Mouse (Mus musculus): ENCODE results near the gene Syne1.

Syne1 gene

GRCm38 (mm10) chr10:5515330-5515729, 36.0 kb downstream of the Syne1 start:
- WGBS, result 12% methylated on average over 3 of the region's 3 CpGs

GRCm38 (mm10) chr10:5514134-5514533, 37.1 kb downstream of the Syne1 start:
- 91% methylated on average over 8 of the region's 8 CpGs for WGBS

GRCm38 (mm10) chr10:5511403-5511802, 39.9 kb downstream of the Syne1 start:
- WGBS, result 81% methylated on average over 3 of the region's 3 CpGs

GRCm38 (mm10) chr10:5507478-5507877, 43.8 kb downstream of the Syne1 start:
- WGBS, result 35% methylated on average over 2 of the region's 2 CpGs

GRCm38 (mm10) chr10:5504761-5505160, 46.5 kb downstream of the Syne1 start:
- 62% methylated on average over 3 of the region's 3 CpGs for WGBS

- 81% methylated on average over 3 of the region's 3 CpGs for WGBS
Observed at GRCm38 (mm10) chr10:5503909-5504308, 47.4 kb downstream of the Syne1 start.

- 55% methylated on average over 6 of the region's 6 CpGs for WGBS
Observed at GRCm38 (mm10) chr10:5499684-5500369, 51.5 kb downstream of the Syne1 start.

GRCm38 (mm10) chr10:5497859-5498258, 53.4 kb downstream of the Syne1 start:
- WGBS, result 65% methylated on average over 2 of the region's 2 CpGs

GRCm38 (mm10) chr10:5491050-5491449, 60.2 kb downstream of the Syne1 start:
- 48% methylated on average over 9 of the region's 9 CpGs for WGBS

- WGBS, result 42% methylated on average over 6 of the region's 6 CpGs
Observed at GRCm38 (mm10) chr10:5490029-5490428, 61.3 kb downstream of the Syne1 start.

- 42% methylated on average over 5 of the region's 5 CpGs for WGBS
Observed at GRCm38 (mm10) chr10:5488097-5488496, 63.2 kb downstream of the Syne1 start.

- WGBS, result 52% methylated on average over 9 of the region's 9 CpGs
Observed at GRCm38 (mm10) chr10:5480552-5481550, 70.4 kb downstream of the Syne1 start.

GRCm38 (mm10) chr10:5480097-5480496, 71.2 kb downstream of the Syne1 start:
- WGBS, result 28% methylated on average over 6 of the region's 6 CpGs

- 62% methylated on average over 2 of the region's 2 CpGs for WGBS
Observed at GRCm38 (mm10) chr10:5468638-5469037, 82.6 kb downstream of the Syne1 start.

- 45% methylated on average over 2 of the region's 2 CpGs for WGBS
Observed at GRCm38 (mm10) chr10:5449944-5450343, 101.3 kb downstream of the Syne1 start.

GRCm38 (mm10) chr10:5447950-5448716, 103.1 kb downstream of the Syne1 start:
- 72% methylated on average over 4 of the region's 4 CpGs for WGBS

GRCm38 (mm10) chr10:5445313-5445712, 106.0 kb downstream of the Syne1 start:
- WGBS, result 53% methylated on average over 3 of the region's 3 CpGs

- 93% methylated on average over 2 of the region's 2 CpGs for WGBS
Observed at GRCm38 (mm10) chr10:5443020-5443419, 108.3 kb downstream of the Syne1 start.

- WGBS, result 56% methylated on average over 2 of the region's 2 CpGs
Observed at GRCm38 (mm10) chr10:5439802-5440350, 111.4 kb downstream of the Syne1 start.

- WGBS, result 56% methylated on average over 2 of the region's 2 CpGs
Observed at GRCm38 (mm10) chr10:5437766-5438165, 113.5 kb downstream of the Syne1 start.

- WGBS, result 55% methylated on average over 4 of the region's 4 CpGs
Observed at GRCm38 (mm10) chr10:5423984-5424383, 127.3 kb downstream of the Syne1 start.

GRCm38 (mm10) chr10:5415730-5416129, 135.6 kb downstream of the Syne1 start:
- 45% methylated on average over 3 of the region's 3 CpGs for WGBS

Measured in cerebral cortex, adult 2 months (tissue).